Mouse (Mus musculus) macrophage (primary cell): Measurements from ENCODE around the gene Gm5089. TPM values are rescaled to one million over a fixed set of nuclear protein-coding genes. Genes with fewer than 3 reads are reported as not detected.

Experiments used
- polyA plus RNA-seq: library from polyadenylated mRNA; stranded (reverse); fragments of 250-400 nt; gene quantifications from 3 replicates; pipeline ENCODE4 v1.2.4, GENCODE M21; 2018; ENCODE audit warnings: inconsistent platforms

Gm5089 gene
- polyA plus RNA-seq, 1 experiment from 2014 or later: not detected

Other genes starting within 250 kb of the Gm5089 start
- gene Zic5, start 14.6 kb upstream of the Gm5089 start, polyA plus RNA-seq: not detected in 3 replicates
- gene Zic2, start 24.3 kb upstream of the Gm5089 start, polyA plus RNA-seq: not detected in 3 replicates
- not detected in 3 replicates for gene Gm10837, start 39.5 kb upstream of the Gm5089 start, polyA plus RNA-seq
- 16.1 to 29.6 TPM (median 24.6 TPM) in 3 replicates for gene Pcca, start 83.2 kb upstream of the Gm5089 start, polyA plus RNA-seq